Mouse (Mus musculus): ENCODE results near the gene Klf16.
A peak's percentile ranks its signal among the peaks of the same experiment; 100 is the strongest.
"Not testable (repeated sequence)": the region's sequence is repeated elsewhere in the genome, so short reads cannot be mapped to it uniquely, and the experiment has no call there.

Gene Klf16

GRCm38 (mm10) chr10:80606306-80606705 lies 29.2 kb upstream of the Klf16 start:
- no peak for DNase-seq (ENCODE audit: low spot score in 2 of 2)

- not testable (repeated sequence) for DNase-seq (ENCODE audit: low spot score in 2 of 2)
Measured at GRCm38 (mm10) chr10:80605721-80606120, 28.6 kb upstream of the Klf16 start, which contains the start of gene Gm49322. Gene Gm49322, plus strand, starts transcription at chr10:80606021.

GRCm38 (mm10) chr10:80604988-80605387 lies 27.9 kb upstream of the Klf16 start:
- no peak for DNase-seq (ENCODE audit: low spot score in 2 of 2)

GRCm38 (mm10) chr10:80604001-80604509 lies 26.9 kb upstream of the Klf16 start:
- DNase-seq (ENCODE audit: low spot score in 2 of 2), result no peak

GRCm38 (mm10) chr10:80603364-80603763 lies 26.2 kb upstream of the Klf16 start:
- DNase-seq (ENCODE audit: low spot score in 2 of 2), result no peak

- peak; percentile 93 to 95 for DNase-seq (ENCODE audit: low spot score in 2 of 2)
Measured at GRCm38 (mm10) chr10:80602698-80603325, 25.7 kb upstream of the Klf16 start, which contains the start of the genes Scamp4 and Adat3. Gene Scamp4, plus strand, starts transcription at chr10:80602872. Gene Adat3, plus strand, starts transcription at chr10:80602880.

- no peak for DNase-seq (ENCODE audit: low spot score in 2 of 2)
Measured at GRCm38 (mm10) chr10:80596318-80596717, 19.2 kb upstream of the Klf16 start.

- DNase-seq (ENCODE audit: low spot score in 2 of 2), result peak; percentile 88 to 93
Measured at GRCm38 (mm10) chr10:80589879-80590854, 13.0 kb upstream of the Klf16 start, which contains the start of gene Abhd17a. Gene Abhd17a, minus strand, starts transcription at chr10:80590341.

- no peak for DNase-seq (ENCODE audit: low spot score in 2 of 2)
Measured at GRCm38 (mm10) chr10:80589127-80589878, 12.2 kb upstream of the Klf16 start.

GRCm38 (mm10) chr10:80587305-80587657 lies 10.2 kb upstream of the Klf16 start:
- no peak for DNase-seq (ENCODE audit: low spot score in 2 of 2)

GRCm38 (mm10) chr10:80586407-80587304 lies 9.5 kb upstream of the Klf16 start:
- no peak for DNase-seq (ENCODE audit: low spot score in 2 of 2)

GRCm38 (mm10) chr10:80585581-80585980 lies 8.5 kb upstream of the Klf16 start:
- no peak for DNase-seq (ENCODE audit: low spot score in 2 of 2)

GRCm38 (mm10) chr10:80584642-80585552 lies 7.8 kb upstream of the Klf16 start:
- DNase-seq (ENCODE audit: low spot score in 2 of 2), result no peak

- no peak for DNase-seq (ENCODE audit: low spot score in 2 of 2)
Measured at GRCm38 (mm10) chr10:80584045-80584488, 6.9 kb upstream of the Klf16 start.

GRCm38 (mm10) chr10:80583047-80583446 lies 5.9 kb upstream of the Klf16 start:
- DNase-seq (ENCODE audit: low spot score in 2 of 2), result no peak

- no peak for DNase-seq (ENCODE audit: low spot score in 2 of 2)
Measured at GRCm38 (mm10) chr10:80578911-80579310, 1.8 kb upstream of the Klf16 start.

- no peak for DNase-seq (ENCODE audit: low spot score in 2 of 2)
Measured at GRCm38 (mm10) chr10:80578131-80578750, 1.1 kb upstream of the Klf16 start.

GRCm38 (mm10) chr10:80576351-80577194 lies 548 bp downstream of the Klf16 start:
- DNase-seq (ENCODE audit: low spot score in 2 of 2), result no peak

All from right cerebral cortex, postnatal 36 days (tissue).